Comparison of ENCODE assay signal across 16 mouse cellular contexts in the genomic region with DNA sequence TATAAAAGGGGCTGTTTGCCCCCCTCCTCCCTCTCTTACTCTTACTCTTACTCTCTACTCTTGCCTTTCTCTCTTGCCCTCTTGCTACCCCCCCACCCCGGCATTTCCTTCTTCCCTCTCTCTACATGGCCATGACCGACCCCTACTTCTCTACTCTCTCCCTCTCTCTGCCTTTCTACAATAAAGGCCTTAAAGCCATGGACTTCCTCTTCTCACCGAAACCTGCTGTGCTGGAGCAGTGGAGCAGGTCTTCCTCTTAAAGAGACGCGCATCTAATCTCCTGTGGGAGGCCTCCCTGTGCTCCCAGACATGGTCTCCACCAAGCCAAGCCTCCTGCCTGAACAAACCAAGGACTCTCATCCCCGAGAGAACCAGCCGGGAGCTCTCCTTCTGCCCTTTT. TPM values are rescaled to one million over a fixed set of nuclear protein-coding genes. Genes with fewer than 3 reads are reported as not detected.
"Had no signal": no experiment of that assay in that cellular context is flagged by ENCODE, and none has a peak within 500 bp of the region (broad histone marks: within the 10 kb centered on the region; RNA-seq: fewer than 3 reads in every experiment).

No protein-coding gene starts in this region.

- H3K4me2 ChIP-seq: limb, embryonic 12.5 days; liver, embryonic 13.5 days; neural tube, embryonic 13.5 days had no signal

- H3K9ac ChIP-seq: limb, embryonic 12.5 days; liver, embryonic 13.5 days; liver, postnatal 0 days; neural tube, embryonic 13.5 days had no signal

- H3K27me3 ChIP-seq: limb, embryonic 12.5 days; liver, embryonic 13.5 days; neural tube, embryonic 13.5 days had no signal

- H3K4me1 ChIP-seq: limb, embryonic 12.5 days; liver, embryonic 13.5 days; neural tube, embryonic 13.5 days had no signal

- H3K36me3 ChIP-seq: limb, embryonic 12.5 days; liver, embryonic 13.5 days; midbrain, embryonic 10.5 days; neural tube, embryonic 13.5 days had no signal

- H3K9me3 ChIP-seq: limb, embryonic 12.5 days; liver, embryonic 13.5 days; midbrain, embryonic 10.5 days; neural tube, embryonic 13.5 days had no signal

- ATAC-seq: liver, postnatal 0 days; midbrain, embryonic 16.5 days had no signal

- H3K27ac ChIP-seq: limb, embryonic 12.5 days; liver, embryonic 13.5 days; midbrain, embryonic 10.5 days; neural tube, embryonic 13.5 days; stomach, postnatal 0 days had no signal

- DNase-seq: kidney, adult 18-20 months; kidney, postnatal 10 days; layer of hippocampus, adult 9-11 months; liver; liver, embryonic 13.5 days; liver, postnatal 0 days; retina, postnatal 1 day; right cerebral cortex, postnatal 4 days; thymus, postnatal 4 days had no signal

- H3K4me3 ChIP-seq: limb, embryonic 12.5 days; liver, embryonic 13.5 days; midbrain, embryonic 10.5 days; neural tube, embryonic 13.5 days had no signal

RNA-seq across cellular contexts. Expression of a gene that starts 18.8 kb away (rescaled TPM):
- total RNA-seq: left cerebral cortex, postnatal 36 days had no signal
- polyA plus RNA-seq: kidney, embryonic 14.5 days had no signal
